In genomic region chr7:102246956-102247797, GRCm38 (mm10) we compare ENCODE assay signal across 8 mouse cellular contexts. TPM values are rescaled to one million over a fixed set of nuclear protein-coding genes. Genes with fewer than 3 reads are reported as not detected.
DNase-seq lines count a peak whose midpoint lies in the region; ATAC-seq and TF ChIP-seq lines count a peak whose summit lies in the region.

No protein-coding gene starts in this region.

- no peaks in the 10 kb centered on the region for H3K36me3 ChIP-seq in liver, adult 2 months (ENCODE audit: control insufficient read depth, insufficient read depth, low read length)
- 0 out of 2 replicates have a peak, but pooled peaks cover 10% of the 10 kb centered on the region for H3K36me3 ChIP-seq in embryonic facial prominence, embryonic 15.5 days
- H3K36me3 ChIP-seq in midbrain, embryonic 16.5 days (ENCODE audit: control insufficient read depth, insufficient read depth, low read length) = no peaks in the 10 kb centered on the region

- peaks cover 34% of the 10 kb centered on the region for H3K4me1 ChIP-seq in liver, adult 2 months (ENCODE audit: control insufficient read depth, insufficient read depth, low read length)
- peaks cover 45% of the 10 kb centered on the region for H3K4me1 ChIP-seq in embryonic facial prominence, embryonic 15.5 days
- peaks cover 8% of the 10 kb centered on the region for H3K4me1 ChIP-seq in midbrain, embryonic 16.5 days (ENCODE audit: control insufficient read depth, insufficient read depth, low read length)

- H3K4me3 ChIP-seq in liver, adult 2 months (ENCODE audit: insufficient read depth, low read depth, low read length) = no peak overlapping the region; the same call in 1 of the 2 replicates
- H3K4me3 ChIP-seq in embryonic facial prominence, embryonic 15.5 days (replicated peaks) = no peak overlapping the region; the same call in 1 of the 2 replicates
- no peak overlapping the region for H3K4me3 ChIP-seq in midbrain, embryonic 16.5 days (ENCODE audit: low read depth, low read length)

- 64% methylated on average over 12 of the region's 12 CpGs for WGBS in liver, adult 2 months
- 42% methylated on average over 12 of the region's 12 CpGs for WGBS in embryonic facial prominence, embryonic 15.5 days
- WGBS in midbrain, embryonic 16.5 days = 51% methylated on average over 12 of the region's 12 CpGs

- peaks cover 38% of the 10 kb centered on the region; the same call in 1 of the 2 replicates for H3K79me2 ChIP-seq in liver, adult 2 months (ENCODE audit: control insufficient read depth, insufficient read depth, low read length)

- no peaks in the 10 kb centered on the region for H3K27me3 ChIP-seq in liver, adult 2 months (ENCODE audit: control insufficient read depth, insufficient read depth, low read length)
- H3K27me3 ChIP-seq in embryonic facial prominence, embryonic 15.5 days = no peaks in the 10 kb centered on the region
- no peaks in the 10 kb centered on the region for H3K27me3 ChIP-seq in midbrain, embryonic 16.5 days (ENCODE audit: control insufficient read depth, insufficient read depth, low read depth, low read length)

- no peak for TF ChIP-seq CTCF in liver, adult 2 months (IDR thresholded peaks at IDR 0.05; ENCODE audit: low read depth, low read length)

- H3K27ac ChIP-seq in liver, adult 2 months (replicated peaks; ENCODE audit: insufficient read depth, low read depth, low read length) = peak overlapping the region; percentile 18; the same call in 1 of the 2 replicates
- H3K27ac ChIP-seq in embryonic facial prominence, embryonic 15.5 days (replicated peaks) = no peak overlapping the region
- H3K27ac ChIP-seq in midbrain, embryonic 16.5 days (ENCODE audit: low read length) = no peak overlapping the region

- H3K4me2 ChIP-seq in embryonic facial prominence, embryonic 15.5 days (replicated peaks) = peak overlapping the region; percentile 79
- H3K4me2 ChIP-seq in midbrain, embryonic 16.5 days (ENCODE audit: low read length) = no peak overlapping the region

- ATAC-seq in embryonic facial prominence, embryonic 15.5 days (ENCODE audit: insufficient number of reproducible peaks, low FRiP score, low TSS enrichment, low read depth) = no peak
- ATAC-seq in megakaryocyte progenitor cell, adult 5-6 weeks (replicated peaks; ENCODE audit: poor library complexity) = 0 out of 2 replicates have a peak, but pooled peaks have one; percentile 1
- no peak for ATAC-seq in erythroid progenitor cell, adult 5-6 weeks (replicated peaks; ENCODE audit: low FRiP score, poor library complexity, severe bottlenecking)
- ATAC-seq in midbrain, embryonic 16.5 days = no peak

- 0 out of 2 replicates have a peak overlapping the region, but pooled peaks have one; percentile 27 for H3K9ac ChIP-seq in liver, adult 2 months (ENCODE audit: low read depth, low read length)
- H3K9ac ChIP-seq in embryonic facial prominence, embryonic 15.5 days = 0 out of 2 replicates have a peak overlapping the region, but pooled peaks have one; percentile 9
- no peak overlapping the region; the same call in 1 of the 2 replicates for H3K9ac ChIP-seq in midbrain, embryonic 16.5 days (ENCODE audit: low read depth, low read length)

- no peaks in the 10 kb centered on the region for H3K9me3 ChIP-seq in embryonic facial prominence, embryonic 15.5 days (replicated peaks)
- H3K9me3 ChIP-seq in midbrain, embryonic 16.5 days (replicated peaks; ENCODE audit: control insufficient read depth, low read length, poor library complexity, severe bottlenecking) = no peaks in the 10 kb centered on the region

- no peak for DNase-seq in liver, adult 2 months (ENCODE audit: extremely low read depth, low read depth, low spot score)
- DNase-seq in liver = no peak
- DNase-seq in kidney, postnatal 14 days = peak; percentile 35
- DNase-seq in spleen, adult 18-20 months = no peak

- no peak for TF ChIP-seq POLR2A in liver, adult 2 months (IDR thresholded peaks at IDR 0.05; ENCODE audit: extremely low read depth, insufficient read depth, low read length)

RNA-seq across cellular contexts. Expression of gene Rhog, which starts 8.7 kb away (rescaled TPM):
- 3.9 and 6.6 TPM in 2 replicates for total RNA-seq in liver, adult 2 months (2014; rRNA removed)
- 22.4 and 26.3 TPM in 2 replicates for polyA plus RNA-seq in liver, adult 2 months (2012; rRNA removed)
- polyA plus RNA-seq in embryonic facial prominence, embryonic 15.5 days (2015; fragmentation: Nextera tagmentation; extraction: Ambion mirVana) = 69.9 and 70.3 TPM in 2 replicates
- total RNA-seq in megakaryocyte progenitor cell, adult 5-6 weeks (2015) = 208 and 213 TPM in 2 replicates
- total RNA-seq in megakaryocyte progenitor cell, adult 5-6 weeks (2017) = 44.7 and 47.3 TPM in 2 replicates
- 125 and 176 TPM in 2 replicates for total RNA-seq in erythroid progenitor cell, adult 5-6 weeks (2015; ENCODE audit: low replicate concordance)
- total RNA-seq in erythroid progenitor cell, adult 5-6 weeks (2017; ENCODE audit: low replicate concordance) = 27.1 and 35.6 TPM in 2 replicates
- 12.8 and 14.6 TPM in 2 replicates for polyA plus RNA-seq in midbrain, embryonic 16.5 days (2015; fragmentation: Nextera tagmentation; extraction: Ambion mirVana)

RNA-seq across cellular contexts. Expression of gene Stim1, which starts 20.4 kb away (rescaled TPM):
- 15.7 and 21.6 TPM in 2 replicates for total RNA-seq in liver, adult 2 months (2014; rRNA removed)
- polyA plus RNA-seq in liver, adult 2 months (2012; rRNA removed) = 25.4 and 28.0 TPM in 2 replicates
- polyA plus RNA-seq in embryonic facial prominence, embryonic 15.5 days (2015; fragmentation: Nextera tagmentation; extraction: Ambion mirVana) = 39.9 and 42.1 TPM in 2 replicates
- 22.4 and 23.5 TPM in 2 replicates for total RNA-seq in megakaryocyte progenitor cell, adult 5-6 weeks (2015)
- 33.5 and 36.4 TPM in 2 replicates for total RNA-seq in megakaryocyte progenitor cell, adult 5-6 weeks (2017)
- total RNA-seq in erythroid progenitor cell, adult 5-6 weeks (2015; ENCODE audit: low replicate concordance) = 28.9 and 31.7 TPM in 2 replicates
- 45.2 and 72.3 TPM in 2 replicates for total RNA-seq in erythroid progenitor cell, adult 5-6 weeks (2017; ENCODE audit: low replicate concordance)
- polyA plus RNA-seq in midbrain, embryonic 16.5 days (2015; fragmentation: Nextera tagmentation; extraction: Ambion mirVana) = 10.2 and 12.5 TPM in 2 replicates

RNA-seq across cellular contexts. Expression of gene Pgap2, which starts 37.2 kb away (rescaled TPM):
- 27.8 and 29.4 TPM in 2 replicates for total RNA-seq in liver, adult 2 months (2014; rRNA removed)
- 77.9 and 89.6 TPM in 2 replicates for polyA plus RNA-seq in liver, adult 2 months (2012; rRNA removed)
- polyA plus RNA-seq in embryonic facial prominence, embryonic 15.5 days (2015; fragmentation: Nextera tagmentation; extraction: Ambion mirVana) = 94.2 and 94.5 TPM in 2 replicates
- total RNA-seq in megakaryocyte progenitor cell, adult 5-6 weeks (2015) = 71.9 and 80.7 TPM in 2 replicates
- total RNA-seq in megakaryocyte progenitor cell, adult 5-6 weeks (2017) = 30.6 and 32.9 TPM in 2 replicates
- 15.1 and 31.4 TPM in 2 replicates for total RNA-seq in erythroid progenitor cell, adult 5-6 weeks (2015; ENCODE audit: low replicate concordance)
- total RNA-seq in erythroid progenitor cell, adult 5-6 weeks (2017; ENCODE audit: low replicate concordance) = 6.5 and 16.3 TPM in 2 replicates
- polyA plus RNA-seq in midbrain, embryonic 16.5 days (2015; fragmentation: Nextera tagmentation; extraction: Ambion mirVana) = 57.8 and 61.3 TPM in 2 replicates

RNA-seq across cellular contexts. Expression of gene Nup98, which starts 37.2 kb away (rescaled TPM):
- 14.0 and 16.1 TPM in 2 replicates for total RNA-seq in liver, adult 2 months (2014; rRNA removed)
- polyA plus RNA-seq in liver, adult 2 months (2012; rRNA removed) = 5.2 and 6.7 TPM in 2 replicates
- polyA plus RNA-seq in embryonic facial prominence, embryonic 15.5 days (2015; fragmentation: Nextera tagmentation; extraction: Ambion mirVana) = 29.4 and 31.8 TPM in 2 replicates
- 75.3 TPM in 2 replicates for total RNA-seq in megakaryocyte progenitor cell, adult 5-6 weeks (2015)
- 41.3 and 46.1 TPM in 2 replicates for total RNA-seq in megakaryocyte progenitor cell, adult 5-6 weeks (2017)
- total RNA-seq in erythroid progenitor cell, adult 5-6 weeks (2015; ENCODE audit: low replicate concordance) = 63.8 and 64.6 TPM in 2 replicates
- total RNA-seq in erythroid progenitor cell, adult 5-6 weeks (2017; ENCODE audit: low replicate concordance) = 53.6 and 64.2 TPM in 2 replicates
- 19.9 and 21.2 TPM in 2 replicates for polyA plus RNA-seq in midbrain, embryonic 16.5 days (2015; fragmentation: Nextera tagmentation; extraction: Ambion mirVana)
